Mouse (Mus musculus): ENCODE results near the gene Tmem94. TPM values are rescaled to one million over a fixed set of nuclear protein-coding genes. Genes with fewer than 3 reads are reported as not detected.

Gene Tmem94
- total RNA-seq, 2 experiments from 2014 or later: 37.8 to 42.3 TPM

DNA sequence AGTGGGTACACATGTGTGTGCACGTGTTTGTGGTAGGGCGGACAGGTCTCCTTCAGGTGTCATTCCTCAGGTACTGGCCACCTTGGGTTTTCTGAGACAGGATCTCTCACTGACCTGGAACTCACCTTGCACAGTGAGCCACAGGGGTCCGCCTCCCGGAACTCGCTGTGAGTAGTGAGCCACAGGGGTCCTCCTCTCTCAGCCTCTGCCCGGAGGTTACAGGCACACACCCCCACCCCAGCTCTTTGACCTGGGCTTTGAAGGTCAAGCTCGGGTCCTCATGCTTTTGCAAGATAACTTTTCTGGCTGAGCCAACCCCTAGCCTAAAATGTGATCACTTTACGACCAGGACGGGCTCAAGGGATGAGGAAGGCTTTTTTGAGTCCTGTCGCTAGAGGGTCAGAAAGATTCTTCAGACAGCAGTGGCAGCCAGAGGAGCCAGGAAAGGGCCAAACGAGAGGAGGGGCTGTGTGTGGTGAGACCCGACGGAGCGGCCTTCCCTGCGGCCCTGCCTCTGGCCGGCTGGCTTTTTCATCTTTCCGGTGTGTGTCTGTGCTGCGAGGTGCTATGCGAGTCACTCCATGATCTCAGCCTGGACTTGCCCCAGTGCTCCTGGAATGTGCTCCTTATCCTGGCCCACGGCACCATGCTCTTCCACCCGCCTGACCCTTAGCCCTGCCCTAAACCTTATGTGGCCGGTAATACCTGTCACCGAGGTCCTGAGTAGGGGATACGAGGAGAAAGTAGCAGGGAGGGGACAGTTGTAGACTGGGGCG lies 65.5 kb downstream of the Tmem94 start:
- DNase-seq (ENCODE audit: low spot score in 2 of 2): no peak

DNA sequence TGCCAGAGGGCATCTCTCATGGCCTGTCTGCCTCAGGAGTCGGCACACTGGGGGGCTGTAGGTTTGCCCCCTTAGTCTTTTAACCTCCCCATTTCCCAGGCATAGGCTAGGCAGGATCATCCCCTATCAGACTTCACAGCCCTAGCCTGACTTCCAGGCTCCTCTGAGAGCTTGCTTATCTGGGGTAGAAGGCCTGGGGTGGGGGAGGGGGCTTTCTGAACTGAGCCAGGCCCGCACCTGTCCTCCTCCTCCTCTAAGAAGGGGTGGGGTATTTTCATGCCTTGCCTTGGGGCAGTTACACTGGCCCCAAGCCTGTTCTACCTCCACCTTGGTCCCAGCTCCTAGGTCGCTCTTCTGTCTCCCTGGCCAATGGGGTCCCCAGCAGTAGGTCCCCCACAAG lies 66.3 kb downstream of the Tmem94 start:
- DNase-seq (ENCODE audit: low spot score in 2 of 2): no peak

DNA sequence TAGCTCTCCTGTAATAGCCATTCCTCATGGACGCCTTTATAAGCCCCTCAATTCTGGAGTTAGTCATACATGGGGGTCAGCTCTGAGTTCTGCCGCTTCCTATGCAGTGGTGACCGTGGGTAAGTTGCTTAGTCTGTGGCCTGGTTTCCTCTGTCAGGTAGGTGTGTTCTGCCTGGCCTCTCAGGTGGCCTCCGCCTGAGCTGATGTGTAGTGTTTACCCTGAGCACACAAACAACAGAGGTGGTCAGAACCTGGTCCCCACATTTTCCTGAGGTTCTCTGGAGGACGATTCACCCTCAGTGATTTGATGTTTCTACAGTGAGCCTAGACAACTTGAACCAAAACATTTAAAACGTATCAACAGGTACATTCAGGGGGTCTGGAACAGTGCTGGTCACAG lies 66.8 kb downstream of the Tmem94 start:
- no peak for DNase-seq (ENCODE audit: low spot score in 2 of 2)

DNA sequence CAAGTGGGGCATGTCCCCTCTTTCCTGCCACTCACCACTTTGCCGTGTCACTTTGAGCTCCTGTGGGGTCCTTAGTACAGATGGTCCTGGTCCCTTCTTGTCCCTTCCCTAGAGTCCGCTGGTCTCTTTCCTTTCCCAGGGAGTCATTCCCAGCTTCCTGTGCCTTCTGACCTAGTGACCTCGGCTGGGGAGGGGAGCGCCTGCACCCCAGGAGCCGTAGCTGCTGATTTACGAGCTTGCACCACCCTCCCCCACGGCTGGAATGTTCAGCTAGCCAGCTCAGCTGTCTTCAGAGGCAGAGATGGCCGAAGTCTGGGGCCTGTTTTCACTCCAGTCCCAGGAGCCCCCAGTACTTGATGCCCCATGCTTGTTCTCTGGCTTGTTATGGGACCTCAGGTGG lies 67.3 kb downstream of the Tmem94 start:
- DNase-seq (ENCODE audit: low spot score in 2 of 2): no peak

DNA sequence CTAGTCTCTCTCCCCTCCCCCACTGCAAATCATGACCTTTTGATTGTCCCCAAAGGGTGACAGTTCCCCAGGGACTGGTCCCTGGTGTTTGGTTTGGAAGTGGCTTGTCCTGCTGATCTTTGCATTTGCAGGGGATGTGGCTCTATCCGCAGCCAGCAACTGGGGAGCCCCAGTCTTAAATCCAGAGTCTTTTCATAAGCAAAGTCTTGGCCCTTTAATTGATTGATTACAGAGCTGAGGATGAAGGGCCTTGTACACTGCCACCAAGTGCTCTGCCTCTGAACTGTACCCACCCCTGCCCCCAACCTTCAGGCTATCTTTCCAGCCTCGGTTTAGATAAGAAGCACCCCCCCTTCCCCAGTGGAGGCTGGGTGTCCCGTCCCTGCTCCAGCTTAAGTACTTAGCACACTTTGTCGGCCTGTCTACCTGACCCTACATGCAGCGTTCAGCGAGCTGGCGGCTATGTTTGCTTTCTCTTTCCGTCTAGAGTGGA lies 67.8 kb downstream of the Tmem94 start:
- DNase-seq (ENCODE audit: low spot score in 2 of 2): no peak

DNA sequence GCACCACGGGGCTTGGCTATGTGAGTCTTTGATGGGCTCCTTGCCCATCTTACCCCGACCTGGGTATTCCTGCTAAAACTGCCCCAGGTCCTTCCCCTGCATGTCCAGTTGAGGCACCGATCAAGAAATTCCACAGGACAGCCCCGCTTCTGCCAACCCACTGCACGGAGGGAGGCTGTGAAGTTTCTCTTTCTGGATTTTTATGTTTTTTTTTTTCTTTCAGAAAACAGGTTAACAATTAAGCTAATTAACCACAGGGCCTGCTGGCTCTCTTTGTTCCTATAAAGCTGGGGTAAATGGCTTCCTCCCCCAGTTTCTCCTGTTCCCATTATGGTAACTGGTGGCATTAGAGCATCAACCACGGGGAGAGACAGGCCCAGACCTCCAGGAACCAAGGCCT lies 68.8 kb downstream of the Tmem94 start:
- DNase-seq (ENCODE audit: low spot score in 2 of 2): no peak

DNA sequence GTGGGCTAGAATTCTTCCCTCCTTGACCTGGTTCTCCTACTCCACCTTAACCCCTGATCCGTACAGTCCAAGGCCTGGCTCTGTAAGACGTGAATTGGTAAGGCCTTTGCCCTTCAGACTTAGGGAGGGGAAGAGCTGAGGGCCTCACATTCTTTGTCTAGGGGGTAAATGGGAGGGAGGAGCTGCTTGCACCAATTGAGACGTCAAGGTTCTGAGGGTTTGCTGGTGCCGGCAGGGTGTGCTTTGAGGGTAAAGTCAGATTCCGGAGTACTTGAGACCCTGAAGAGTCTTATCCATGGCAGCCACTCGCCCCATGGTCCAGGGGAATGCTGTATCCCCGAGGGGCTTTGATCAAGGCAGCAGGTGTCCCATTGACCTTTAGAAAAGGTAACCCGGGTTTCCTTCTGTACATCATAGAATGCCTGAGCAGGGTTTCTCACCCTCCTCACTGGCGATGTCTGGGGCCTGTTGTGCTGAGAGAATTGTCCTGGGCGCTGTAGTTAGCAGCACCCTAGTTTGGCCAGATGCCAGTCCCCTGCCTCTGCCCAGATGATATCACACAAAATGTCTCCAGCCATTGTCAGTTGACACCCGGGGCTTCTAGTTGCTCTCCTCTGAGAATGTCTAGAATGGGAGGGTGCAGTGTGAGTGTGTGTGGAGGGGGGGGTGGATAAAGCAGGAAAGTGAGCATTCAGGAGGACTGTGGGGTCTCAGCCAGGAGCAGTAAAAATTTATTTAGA lies 71.6 kb downstream of the Tmem94 start:
- DNase-seq (ENCODE audit: low spot score in 2 of 2): no peak

DNA sequence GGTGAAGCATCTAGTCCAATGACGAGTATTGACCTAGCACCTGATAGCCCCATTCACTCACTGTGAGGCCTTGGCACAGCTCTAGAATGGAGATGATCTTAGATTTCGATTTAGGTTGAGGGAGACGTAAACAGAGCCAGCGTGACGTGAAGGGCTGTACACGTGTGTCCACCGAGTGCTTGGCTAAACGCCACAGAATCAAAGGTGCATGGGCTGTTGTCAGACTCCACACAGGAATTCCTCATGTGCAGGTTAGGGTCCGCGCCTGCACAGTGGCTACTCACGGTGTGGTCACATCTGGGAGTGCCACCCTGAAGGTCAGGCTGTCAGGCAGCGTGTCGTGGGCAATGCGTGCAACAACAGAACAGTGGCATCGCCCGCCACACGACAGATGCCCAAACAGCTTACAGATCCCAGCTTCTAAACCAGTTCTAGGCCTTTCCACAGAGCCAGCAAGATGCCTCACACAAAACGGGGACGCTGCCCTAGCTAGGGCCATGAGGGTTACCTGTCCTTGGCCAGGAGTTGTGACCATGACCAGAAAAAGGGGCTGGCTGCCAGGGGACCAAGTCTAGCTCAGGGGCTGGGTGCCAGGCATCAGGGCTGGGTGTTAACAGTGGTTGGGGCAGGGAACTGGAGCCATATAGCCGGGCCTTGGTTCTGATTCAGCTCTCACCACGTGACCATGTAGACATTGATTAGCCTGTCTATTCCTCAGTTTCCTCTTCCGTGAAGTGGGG lies 72.5 kb downstream of the Tmem94 start:
- no peak for DNase-seq (ENCODE audit: low spot score in 2 of 2)

DNA sequence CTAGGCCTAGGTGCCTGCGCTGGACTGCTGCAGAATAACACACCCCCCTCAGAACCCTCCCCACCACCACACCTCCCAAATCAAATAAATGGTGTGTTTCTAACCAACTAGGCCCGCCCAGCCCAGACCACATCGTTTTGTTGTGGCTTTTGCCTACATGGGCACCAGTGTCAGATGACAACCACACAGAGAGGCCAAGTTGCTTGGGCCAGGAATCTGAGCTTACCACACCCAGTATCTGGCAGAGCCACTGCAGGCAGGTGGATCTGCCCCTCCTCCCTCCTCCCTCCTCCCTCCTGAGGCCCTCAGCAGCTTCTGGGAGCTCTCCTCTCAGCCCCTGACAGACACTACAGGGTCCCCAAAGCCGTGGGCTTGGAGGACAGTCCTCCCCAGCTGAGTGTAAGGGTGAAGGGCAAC lies 73.7 kb downstream of the Tmem94 start:
- DNase-seq (ENCODE audit: low spot score in 2 of 2): no peak

DNA sequence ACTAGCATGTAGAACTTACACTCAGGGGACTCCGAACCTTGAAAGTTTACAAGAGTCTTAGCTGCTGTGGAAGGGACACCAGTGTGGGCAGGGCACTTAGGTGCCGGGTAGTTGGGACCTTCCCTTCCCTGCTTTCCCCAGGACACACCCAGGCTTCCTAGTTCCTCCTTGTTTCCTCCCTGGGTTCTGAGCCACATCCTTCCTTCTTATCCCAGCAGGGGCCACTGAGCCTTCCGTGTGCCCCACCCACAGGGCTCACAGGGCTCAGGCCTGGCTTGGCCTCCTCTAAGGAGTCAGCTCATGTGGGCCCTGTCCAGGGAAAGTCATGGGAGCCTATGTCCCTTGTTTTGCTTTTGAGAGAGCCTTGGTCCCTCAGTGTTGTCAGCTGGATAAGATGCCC lies 74.5 kb downstream of the Tmem94 start:
- DNase-seq (ENCODE audit: low spot score in 2 of 2): no peak

DNA sequence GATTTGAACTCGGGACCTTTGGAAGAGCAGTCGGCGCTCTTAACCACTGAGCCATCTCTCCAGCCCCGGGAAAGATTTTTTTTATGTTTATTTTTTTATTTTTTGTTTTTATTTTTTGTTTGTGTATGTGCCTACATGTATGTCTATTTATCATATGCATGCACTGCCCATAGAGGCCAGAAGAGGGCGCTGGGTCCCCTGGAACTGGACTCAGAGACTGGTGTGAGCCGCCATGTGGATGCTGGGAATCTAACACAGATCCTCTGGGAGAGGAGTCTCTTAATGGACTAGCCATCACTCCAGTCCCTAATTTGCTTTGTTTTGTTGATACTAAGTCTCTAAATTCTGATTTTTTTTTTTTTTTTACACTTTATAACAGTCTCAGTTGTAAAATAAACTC lies 75.8 kb downstream of the Tmem94 start:
- no peak for DNase-seq (ENCODE audit: low spot score in 2 of 2)

DNA sequence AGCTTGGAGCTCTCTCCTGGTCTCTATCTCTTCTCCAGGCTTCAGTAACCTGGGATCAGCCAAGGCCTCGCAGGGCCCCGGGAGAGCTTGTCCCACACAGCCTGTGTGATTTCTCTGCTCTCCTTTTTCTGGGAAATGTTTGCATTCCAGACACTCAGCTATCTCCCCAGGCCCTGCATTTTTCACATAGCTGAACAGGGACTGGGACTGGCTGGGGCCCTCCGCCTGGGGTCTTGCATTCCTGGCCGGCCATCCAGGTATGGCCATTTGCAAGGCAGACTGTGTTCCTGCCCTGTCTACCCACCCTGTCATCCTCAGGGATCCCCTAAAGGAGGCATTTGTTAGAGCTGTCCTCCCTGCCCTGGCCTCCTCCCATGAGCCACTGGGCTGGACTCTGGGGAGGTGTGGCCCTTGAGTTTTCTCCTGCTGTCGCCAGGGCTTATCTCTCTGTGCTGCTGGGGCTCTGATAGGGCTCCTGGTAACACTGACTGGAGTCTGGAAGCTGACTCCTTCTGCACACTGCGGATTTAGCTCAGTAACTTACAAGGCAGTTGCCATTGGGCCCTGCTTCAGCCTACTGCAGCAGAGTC lies 76.8 kb downstream of the Tmem94 start:
- DNase-seq (ENCODE audit: low spot score in 2 of 2): no peak

DNA sequence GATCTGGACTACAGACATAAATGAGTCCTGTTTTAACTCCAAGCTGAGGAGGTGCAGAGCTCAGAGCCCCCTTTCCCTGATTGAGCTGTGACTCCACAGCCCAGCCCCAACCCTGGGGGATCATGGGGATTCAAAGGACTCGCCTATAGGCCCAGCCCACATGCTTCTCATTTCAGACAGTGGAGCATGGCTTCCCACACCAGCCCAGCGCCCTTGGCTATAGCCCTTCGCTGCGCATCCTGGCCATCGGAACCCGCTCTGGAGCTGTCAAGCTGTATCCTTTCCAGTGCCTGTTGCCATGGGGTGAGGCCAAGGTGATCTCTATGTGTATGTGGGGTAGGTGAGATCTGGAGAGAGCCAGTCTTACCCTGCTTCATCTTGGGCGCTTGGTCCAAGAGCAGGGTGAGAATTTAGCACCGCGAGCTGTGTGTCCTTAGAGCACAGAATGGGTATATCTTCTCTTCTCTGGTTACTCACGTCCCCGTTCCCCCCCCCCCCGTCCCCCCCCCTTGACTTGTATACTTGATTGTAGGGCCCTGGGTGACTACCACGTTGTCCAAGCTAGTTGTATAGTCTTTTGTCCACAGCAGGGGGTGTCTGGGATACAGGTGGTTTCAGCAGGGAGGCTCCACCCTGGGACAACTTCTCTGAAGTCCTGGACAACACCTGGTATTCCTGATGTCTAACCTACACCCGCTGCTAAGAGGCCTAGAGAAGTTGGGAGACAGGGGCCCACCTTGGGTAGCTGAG lies 78.1 kb downstream of the Tmem94 start:
- no peak for DNase-seq (ENCODE audit: low spot score in 2 of 2)

DNA sequence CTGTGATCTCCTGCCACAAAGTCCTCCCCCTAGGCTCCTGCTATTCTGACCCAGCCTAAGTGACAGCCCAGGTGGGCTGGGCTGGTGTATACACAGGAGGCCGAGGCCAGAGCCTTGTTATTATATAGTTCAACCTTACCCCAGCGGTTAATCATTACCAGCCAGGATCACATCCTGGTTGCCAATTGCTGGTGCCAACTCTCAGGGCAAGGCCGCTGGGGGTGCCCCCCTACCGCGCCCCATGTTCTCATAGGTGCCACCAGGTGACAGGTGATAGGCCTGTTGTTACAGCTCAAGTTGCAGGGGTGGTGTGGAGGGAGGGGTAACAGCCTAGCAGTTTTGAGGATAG lies 78.6 kb downstream of the Tmem94 start:
- no peak for DNase-seq (ENCODE audit: low spot score in 2 of 2)

DNA sequence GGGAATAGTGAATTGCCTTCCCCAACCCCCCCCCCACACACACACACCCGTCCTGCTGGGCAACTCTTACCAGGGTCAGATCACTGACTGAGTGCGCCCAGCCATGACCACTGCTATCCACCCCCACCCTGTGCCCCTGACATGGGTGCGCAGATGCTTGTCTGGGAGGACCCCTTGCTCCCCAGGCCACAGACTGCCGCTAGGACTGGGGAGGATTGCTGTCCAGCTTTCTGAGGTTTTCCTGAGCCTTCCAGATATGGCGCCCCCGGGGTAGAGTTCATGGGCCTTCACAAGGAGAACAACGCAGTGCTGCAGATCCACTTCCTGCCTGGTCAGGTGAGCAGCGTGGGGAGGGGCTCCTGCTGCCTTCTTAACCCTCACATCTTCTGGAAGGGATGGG lies 79.0 kb downstream of the Tmem94 start:
- no peak for DNase-seq (ENCODE audit: low spot score in 2 of 2)

DNA sequence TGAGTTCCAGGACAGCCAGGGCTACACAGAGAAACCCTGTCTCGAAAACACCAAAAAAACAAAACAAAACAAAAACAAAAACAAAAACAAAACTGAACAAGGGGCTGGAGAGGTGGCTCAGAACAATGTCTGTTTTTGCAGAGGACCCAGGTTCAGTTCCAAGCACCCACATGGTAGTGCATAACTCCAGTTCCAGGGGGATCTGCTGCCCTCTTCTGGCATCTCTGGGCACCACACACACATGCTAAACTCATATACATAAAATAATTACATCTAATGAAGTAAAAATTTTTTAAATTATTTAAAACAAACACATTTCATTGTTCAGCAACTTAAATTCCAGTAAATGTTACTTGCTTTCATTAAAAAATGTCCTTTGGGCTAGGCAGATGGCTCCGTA lies 80.6 kb downstream of the Tmem94 start:
- DNase-seq (ENCODE audit: low spot score in 2 of 2): no peak

Small RNA genes lying within 50 kb of the gene (microRNA-seq; reads per million reads assigned to microRNA genes)
- gene Mir5621: 0.23 to 1.4 reads per million in 2 experiments

Other genes with a start within 250 kb of the Tmem94 start
- gene Sumo2, start 229.2 kb upstream of the Tmem94 start, total RNA-seq (2021): 100 to 1,000 TPM; 352 to 361 TPM
- gene Nup85, start 201.0 kb upstream of the Tmem94 start, total RNA-seq (2021): 10 to 100 TPM; 43.4 to 47.1 TPM
- gene Mrps7, start 161.5 kb upstream of the Tmem94 start, total RNA-seq (2021): 10 to 100 TPM; 53.1 to 56.4 TPM
- gene Gga3, start 161.4 kb upstream of the Tmem94 start, total RNA-seq (2021): 10 to 100 TPM; 57.0 to 69.8 TPM
- gene Mif4gd, start 152.5 kb upstream of the Tmem94 start, total RNA-seq (2021): 10 to 100 TPM; 22.5 to 23.5 TPM
- 10 to 100 TPM; 54.0 to 57.1 TPM for gene Slc25a19, start 137.1 kb upstream of the Tmem94 start, total RNA-seq (2021)
- 100 to 1,000 TPM; 178 to 182 TPM for gene Grb2, start 56.8 kb upstream of the Tmem94 start, total RNA-seq (2021)
- 10 to 100 TPM; 22.0 to 24.8 TPM for gene Caskin2, start 48.2 kb downstream of the Tmem94 start, total RNA-seq (2021)
- 10 to 100 TPM; 12.4 to 15.0 TPM for gene Tsen54, start 49.3 kb downstream of the Tmem94 start, total RNA-seq (2021)
- gene Llgl2, start 58.6 kb downstream of the Tmem94 start, total RNA-seq (2021): 1 to 10 TPM; 2.3 to 3.2 TPM
- under 1 TPM; 0.35 to 0.36 TPM for gene Myo15b, start 93.0 kb downstream of the Tmem94 start, total RNA-seq (2021)
- 1 to 10 TPM in 1 of 2 experiments, under 1 TPM in 1; 0.67 to 2.0 TPM for gene Smim5, start 134.5 kb downstream of the Tmem94 start, total RNA-seq (2021)
- not detected for gene Smim6, start 146.6 kb downstream of the Tmem94 start, total RNA-seq (2021)
- gene Sap30bp, start 167.8 kb downstream of the Tmem94 start, total RNA-seq (2021): 10 to 100 TPM; 39.2 to 50.4 TPM
- 10 to 100 TPM; 23.2 to 25.7 TPM for gene Recql5, start 168.0 kb downstream of the Tmem94 start, total RNA-seq (2021)
- 1 to 10 TPM; 1.4 to 2.2 TPM for gene Itgb4, start 209.3 kb downstream of the Tmem94 start, total RNA-seq (2021)
- gene Galk1, start 247.3 kb downstream of the Tmem94 start, total RNA-seq (2021): 10 to 100 TPM; 14.6 to 16.9 TPM